Mouse (Mus musculus) kidney, adult 9 months (tissue): Measurements from ENCODE around the gene Rbms1.

Experiments
- DNase-seq: peaks from one replicate; pipeline ENCODE4 v3.0.0; 2022

Gene Rbms1

GRCm38 (mm10) chr2:60748585-60748984, 214.4 kb downstream of the Rbms1 start:
- peak; percentile 19 for DNase-seq

GRCm38 (mm10) chr2:60747590-60747989, 215.4 kb downstream of the Rbms1 start:
- DNase-seq = peak; percentile 18

- no peak for DNase-seq
Observed at GRCm38 (mm10) chr2:60744674-60745073, 218.3 kb downstream of the Rbms1 start.

- DNase-seq = no peak
Observed at GRCm38 (mm10) chr2:60739389-60740137, 223.4 kb downstream of the Rbms1 start.

GRCm38 (mm10) chr2:60730929-60731328, 232.1 kb downstream of the Rbms1 start:
- no peak for DNase-seq

- peak; percentile 65 for DNase-seq
Observed at GRCm38 (mm10) chr2:60730024-60730423, 233.0 kb downstream of the Rbms1 start.

GRCm38 (mm10) chr2:60728902-60729585, 233.9 kb downstream of the Rbms1 start:
- peak; percentile 74 for DNase-seq

- no peak for DNase-seq
Observed at GRCm38 (mm10) chr2:60724660-60725059, 238.3 kb downstream of the Rbms1 start.

- no peak for DNase-seq
Observed at GRCm38 (mm10) chr2:60722967-60723366, 240.0 kb downstream of the Rbms1 start.

GRCm38 (mm10) chr2:60722514-60722913, 240.5 kb downstream of the Rbms1 start, which contains the start of gene Itgb6:
Itgb6 (minus strand) TSS chr2:60722643.
- DNase-seq = no peak

GRCm38 (mm10) chr2:60720906-60721305, 242.1 kb downstream of the Rbms1 start:
- peak; percentile 62 for DNase-seq

GRCm38 (mm10) chr2:60720205-60720604, 242.8 kb downstream of the Rbms1 start:
- DNase-seq = peak; percentile 87

- peak; percentile 50 for DNase-seq
Observed at GRCm38 (mm10) chr2:60717348-60717747, 245.6 kb downstream of the Rbms1 start.

- peak; percentile 81 for DNase-seq
Observed at GRCm38 (mm10) chr2:60716549-60716948, 246.4 kb downstream of the Rbms1 start.

- no peak for DNase-seq
Observed at GRCm38 (mm10) chr2:60715771-60716170, 247.2 kb downstream of the Rbms1 start.

GRCm38 (mm10) chr2:60714971-60715502, 248.0 kb downstream of the Rbms1 start:
- no peak for DNase-seq

- DNase-seq = no peak
Observed at GRCm38 (mm10) chr2:60714475-60714874, 248.5 kb downstream of the Rbms1 start.

- DNase-seq = peak; percentile 93
Observed at GRCm38 (mm10) chr2:60713857-60714256, 249.1 kb downstream of the Rbms1 start.

- DNase-seq = no peak
Observed at GRCm38 (mm10) chr2:60712891-60713290, 250.1 kb downstream of the Rbms1 start.

- DNase-seq = peak; percentile 82
Observed at GRCm38 (mm10) chr2:60712483-60712882, 250.5 kb downstream of the Rbms1 start.

GRCm38 (mm10) chr2:60711098-60711880, 251.7 kb downstream of the Rbms1 start:
- DNase-seq = peak; percentile 10

GRCm38 (mm10) chr2:60710317-60710716, 252.7 kb downstream of the Rbms1 start:
- no peak for DNase-seq

GRCm38 (mm10) chr2:60708671-60709070, 254.3 kb downstream of the Rbms1 start:
- no peak for DNase-seq
